Mouse (Mus musculus): Measurements from ENCODE around the gene Csrnp3. TPM values are rescaled to one million over a fixed set of nuclear protein-coding genes. Genes with fewer than 3 reads are reported as not detected.

Gene Csrnp3
- polyA plus RNA-seq, 1 experiment from 2014 or later: 2.5 TPM

DNA sequence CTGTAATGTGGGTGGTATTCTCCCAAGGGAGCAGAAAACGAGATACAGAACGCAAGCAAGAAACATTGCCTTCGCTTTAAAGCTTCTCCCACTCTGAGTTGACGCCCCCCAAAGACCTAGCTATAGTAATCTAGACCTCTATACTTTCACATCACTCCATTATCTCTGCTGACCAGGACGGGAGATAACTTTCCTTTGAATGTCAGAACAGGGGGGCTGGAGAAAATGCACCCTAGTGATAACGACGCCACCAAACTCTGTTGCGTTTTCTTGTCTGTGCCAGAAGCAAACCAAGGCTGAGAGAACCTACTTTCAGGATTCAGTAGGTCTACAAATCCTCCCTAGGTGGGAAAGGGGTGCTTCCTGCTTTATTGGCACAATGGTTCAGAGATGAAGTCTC, 47.7 kb downstream of the Csrnp3 start:
- Histone ChIP-seq H3K4me3 (replicated peaks) (no peak overlapping the region), H3K9me3 (replicated peaks) (no peaks in the 10 kb centered on the region), H3K9ac (no peak overlapping the region), H3K27ac (no peak overlapping the region), H3K36me3 (no peaks in the 10 kb centered on the region), H3K4me2 (no peak overlapping the region), H3K27me3 (no peaks in the 10 kb centered on the region), H3K4me1 (peaks cover 5% of the 10 kb centered on the region; the same call in 1 of the 2 replicates)
- 85% methylated on average over 8 of the region's 8 CpGs for WGBS
- no peak for ATAC-seq (replicated peaks; ENCODE audit: low FRiP score)

DNA sequence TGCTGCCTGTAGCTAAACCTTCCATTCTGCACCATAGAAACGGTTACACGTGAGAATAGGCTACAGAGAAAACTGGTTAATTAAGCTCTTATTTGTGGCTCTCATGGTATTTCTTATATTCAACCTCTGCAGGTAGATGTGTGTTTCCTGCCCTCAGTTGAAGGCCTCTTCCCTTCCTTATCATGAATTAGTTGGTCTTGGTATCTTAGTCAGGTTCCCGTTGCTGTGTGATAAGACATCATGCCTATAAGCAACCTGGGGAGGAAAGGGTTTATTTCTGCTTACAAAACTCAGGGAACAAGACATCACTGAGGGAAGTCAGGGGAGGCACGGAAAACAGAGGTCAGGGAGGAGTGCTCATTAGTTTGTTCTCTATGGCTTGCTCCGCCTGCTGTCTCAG, 48.7 kb downstream of the Csrnp3 start:
- H3K9ac ChIP-seq: no peak overlapping the region
- 78% methylated on average over 5 of the region's 5 CpGs for WGBS
- H3K36me3 ChIP-seq: no peaks in the 10 kb centered on the region
- H3K27me3 ChIP-seq: no peaks in the 10 kb centered on the region
- H3K27ac ChIP-seq: no peak overlapping the region
- ATAC-seq (replicated peaks; ENCODE audit: low FRiP score): no peak
- peaks cover 5% of the 10 kb centered on the region; the same call in 1 of the 2 replicates for H3K4me1 ChIP-seq
- no peaks in the 10 kb centered on the region for H3K9me3 ChIP-seq (replicated peaks)
- no peak overlapping the region for H3K4me3 ChIP-seq (replicated peaks)
- H3K4me2 ChIP-seq: no peak overlapping the region

DNA sequence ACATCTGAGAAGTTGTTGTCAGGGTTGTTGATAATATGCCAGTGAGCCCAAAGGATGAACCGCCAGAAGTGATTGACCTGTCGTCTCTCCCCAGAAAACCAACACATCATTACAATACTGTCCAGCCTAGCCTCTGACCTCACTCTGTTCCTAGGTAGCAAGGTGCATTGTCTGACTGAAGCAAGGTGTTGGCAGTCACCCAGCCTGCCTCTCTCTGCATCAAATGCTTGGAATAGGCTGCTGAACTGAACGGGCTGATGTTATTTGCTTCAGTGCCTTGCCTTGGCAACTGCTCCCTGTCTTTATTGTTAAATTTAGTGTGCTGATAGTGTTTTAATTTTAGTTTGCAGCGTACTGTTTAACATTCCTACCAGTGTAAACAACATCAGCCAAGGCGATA, 51.0 kb downstream of the Csrnp3 start:
- H3K9ac ChIP-seq: no peak overlapping the region
- H3K4me3 ChIP-seq (replicated peaks): no peak overlapping the region
- H3K27ac ChIP-seq: no peak overlapping the region
- H3K9me3 ChIP-seq (replicated peaks): no peaks in the 10 kb centered on the region
- no peak for ATAC-seq (replicated peaks; ENCODE audit: low FRiP score)
- no peaks in the 10 kb centered on the region for H3K36me3 ChIP-seq
- H3K27me3 ChIP-seq: no peaks in the 10 kb centered on the region
- H3K4me2 ChIP-seq: no peak overlapping the region
- H3K4me1 ChIP-seq: peaks cover 5% of the 10 kb centered on the region; the same call in 1 of the 2 replicates
- WGBS: 52% methylated on average over 5 of the region's 5 CpGs

DNA sequence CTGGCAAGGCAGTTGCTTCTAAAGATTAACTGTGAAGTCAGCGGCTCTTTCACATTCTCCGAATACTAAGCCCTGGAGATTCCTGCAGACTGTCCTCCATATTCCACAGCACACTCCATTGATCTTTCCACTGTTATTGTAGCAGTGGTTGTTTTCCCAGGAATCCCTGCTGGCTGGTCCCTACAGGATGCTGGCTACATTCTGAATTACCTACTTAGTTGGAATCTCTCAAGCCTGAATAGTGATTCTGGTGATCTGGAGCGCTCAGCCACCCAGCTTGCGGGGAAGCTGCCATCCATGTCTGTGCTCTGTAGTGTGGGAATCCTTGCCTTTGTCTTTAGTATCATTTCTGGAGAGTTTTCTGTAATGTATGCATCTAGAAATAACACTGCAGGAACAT, 51.5 kb downstream of the Csrnp3 start:
- no peaks in the 10 kb centered on the region for H3K9me3 ChIP-seq (replicated peaks)
- H3K27me3 ChIP-seq: no peaks in the 10 kb centered on the region
- H3K4me3 ChIP-seq (replicated peaks): no peak overlapping the region
- H3K4me2 ChIP-seq: no peak overlapping the region
- peaks cover 5% of the 10 kb centered on the region; the same call in 1 of the 2 replicates for H3K4me1 ChIP-seq
- H3K27ac ChIP-seq: no peak overlapping the region
- no peaks in the 10 kb centered on the region for H3K36me3 ChIP-seq
- 53% methylated on average over 4 of the region's 4 CpGs for WGBS
- ATAC-seq (replicated peaks; ENCODE audit: low FRiP score): peak; percentile 54; the same call in 1 of the 2 replicates
- no peak overlapping the region for H3K9ac ChIP-seq

DNA sequence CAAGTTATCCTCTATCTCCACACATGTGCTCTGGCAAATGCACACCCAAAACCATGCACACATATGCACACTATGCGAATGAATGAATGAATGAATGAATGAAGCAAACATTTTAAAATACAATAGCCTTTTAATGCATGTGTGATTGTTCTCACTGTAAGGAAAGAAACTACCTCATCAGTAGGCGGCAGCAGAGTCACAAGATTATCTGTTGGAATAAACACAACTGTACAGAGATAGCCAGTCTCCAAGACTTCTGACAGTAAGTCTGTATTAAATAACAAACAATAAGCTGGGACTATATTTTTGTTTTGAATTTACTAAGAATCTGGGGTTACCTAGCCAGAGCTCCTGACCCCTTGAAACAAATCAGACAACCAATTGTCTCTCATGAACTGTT, 53.9 kb downstream of the Csrnp3 start:
- no peak overlapping the region for H3K9ac ChIP-seq
- no peak overlapping the region for H3K27ac ChIP-seq
- no peaks in the 10 kb centered on the region for H3K27me3 ChIP-seq
- no peak for ATAC-seq (replicated peaks; ENCODE audit: low FRiP score)
- no peak overlapping the region for H3K4me3 ChIP-seq (replicated peaks)
- no peak overlapping the region for H3K4me2 ChIP-seq
- WGBS: 86% methylated on average over 2 of the region's 2 CpGs
- H3K9me3 ChIP-seq (replicated peaks): no peaks in the 10 kb centered on the region
- no peaks in the 10 kb centered on the region for H3K36me3 ChIP-seq
- peaks cover 5% of the 10 kb centered on the region; the same call in 1 of the 2 replicates for H3K4me1 ChIP-seq

DNA sequence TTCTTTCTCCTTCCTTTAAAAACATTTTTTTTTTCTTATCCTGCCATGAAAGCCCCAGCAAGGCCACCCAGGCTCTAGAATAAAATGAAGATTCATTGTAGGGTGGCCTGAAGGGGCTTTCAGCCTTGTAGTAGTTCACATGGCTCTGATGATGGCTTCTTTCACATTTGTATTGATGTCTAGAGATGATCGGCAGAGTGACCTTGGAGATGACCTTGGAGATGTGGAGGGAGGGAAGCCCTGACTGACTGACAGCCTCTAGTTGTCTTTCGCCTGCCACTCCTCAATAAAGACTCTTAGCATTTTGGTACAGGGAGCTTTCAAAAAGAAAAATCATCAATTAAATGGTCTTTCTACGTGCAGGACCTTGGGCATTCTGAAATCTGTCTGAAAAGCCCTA, 63.0 kb downstream of the Csrnp3 start:
- Histone ChIP-seq H3K4me1 (no peaks in the 10 kb centered on the region), H3K4me2 (no peak overlapping the region), H3K9me3 (replicated peaks) (no peaks in the 10 kb centered on the region), H3K9ac (no peak overlapping the region), H3K27me3 (no peaks in the 10 kb centered on the region), H3K4me3 (replicated peaks) (no peak overlapping the region), H3K36me3 (no peaks in the 10 kb centered on the region), H3K27ac (no peak overlapping the region)
- ATAC-seq (replicated peaks; ENCODE audit: low FRiP score): no peak
- WGBS: 78% methylated on average over 3 of the region's 3 CpGs

DNA sequence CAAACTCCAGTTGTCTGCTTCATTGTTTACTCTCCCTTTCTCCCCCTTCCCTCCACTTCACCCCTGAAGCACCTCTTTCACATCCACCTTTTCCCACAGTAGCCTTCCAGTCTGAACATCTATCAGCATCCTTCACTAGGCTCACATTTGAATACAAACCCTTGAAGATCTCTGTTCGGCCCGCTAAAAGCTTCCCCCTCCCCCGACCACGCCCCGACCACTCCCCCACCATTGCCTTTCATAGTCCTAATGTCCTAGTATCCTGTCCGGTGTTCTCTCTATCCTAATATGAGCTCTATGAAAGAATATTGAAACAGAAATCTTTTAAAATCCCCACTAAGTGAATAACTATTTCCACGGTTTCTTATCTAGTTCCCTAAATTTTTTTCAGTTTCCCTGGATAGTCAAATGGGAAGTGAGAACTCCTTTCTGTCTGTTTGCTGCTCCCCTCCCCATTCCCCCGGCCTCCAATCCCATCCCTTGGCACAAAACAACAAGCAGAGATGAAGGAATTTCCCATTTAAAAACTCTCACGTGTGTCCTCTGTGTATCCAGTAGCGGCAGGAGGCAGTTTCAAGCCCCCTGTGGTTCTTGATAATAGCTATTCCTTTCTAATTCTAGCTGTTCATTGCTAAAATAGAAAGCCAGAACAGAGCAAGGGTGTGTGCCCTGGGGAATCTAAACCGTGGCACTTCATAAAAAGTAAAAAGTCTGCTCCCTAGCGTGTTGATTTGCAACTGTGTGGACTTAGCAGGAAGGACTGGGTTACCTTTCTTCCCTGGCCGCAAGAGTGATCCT, 64.4 kb downstream of the Csrnp3 start:
- 25% methylated on average over 13 of the region's 13 CpGs for WGBS
- ATAC-seq (replicated peaks; ENCODE audit: low FRiP score): no peak
- no peaks in the 10 kb centered on the region for H3K36me3 ChIP-seq

DNA sequence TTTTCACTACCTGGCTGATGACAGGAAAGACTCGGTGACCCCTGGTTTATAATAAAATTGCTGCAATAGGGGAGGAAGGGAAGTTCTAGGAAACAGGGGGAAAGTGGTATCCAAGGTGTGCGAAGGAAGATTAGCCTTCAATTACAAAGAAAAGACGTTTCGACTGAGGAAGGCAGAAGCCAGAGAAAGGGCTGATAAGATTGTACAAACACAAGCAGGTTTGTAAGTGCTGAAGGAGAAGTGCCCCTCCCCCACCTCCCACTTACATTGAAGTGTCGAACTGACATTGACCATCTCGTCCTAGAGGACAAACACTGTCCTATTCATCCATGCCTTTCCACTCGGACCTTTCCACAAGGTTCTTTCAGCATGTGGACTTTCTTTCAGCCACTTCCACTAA, 70.4 kb downstream of the Csrnp3 start:
- WGBS: 63% methylated on average over 7 of the region's 7 CpGs
- Histone ChIP-seq H3K4me3 (replicated peaks) (no peak overlapping the region), H3K36me3 (no peaks in the 10 kb centered on the region), H3K4me2 (no peak overlapping the region), H3K27me3 (no peaks in the 10 kb centered on the region), H3K27ac (no peak overlapping the region), H3K9me3 (replicated peaks) (no peaks in the 10 kb centered on the region), H3K9ac (no peak overlapping the region), H3K4me1 (peaks cover 13% of the 10 kb centered on the region)
- ATAC-seq (replicated peaks; ENCODE audit: low FRiP score): no peak

More for the DNA sequence above, 64.4 kb downstream of the Csrnp3 start:
- Histone ChIP-seq H3K4me3 (replicated peaks) (no peak overlapping the region), H3K4me2 (no peak overlapping the region), H3K9ac (no peak overlapping the region), H3K27me3 (no peaks in the 10 kb centered on the region), H3K4me1 (no peaks in the 10 kb centered on the region), H3K9me3 (replicated peaks) (no peaks in the 10 kb centered on the region), H3K27ac (no peak overlapping the region)

DNA sequence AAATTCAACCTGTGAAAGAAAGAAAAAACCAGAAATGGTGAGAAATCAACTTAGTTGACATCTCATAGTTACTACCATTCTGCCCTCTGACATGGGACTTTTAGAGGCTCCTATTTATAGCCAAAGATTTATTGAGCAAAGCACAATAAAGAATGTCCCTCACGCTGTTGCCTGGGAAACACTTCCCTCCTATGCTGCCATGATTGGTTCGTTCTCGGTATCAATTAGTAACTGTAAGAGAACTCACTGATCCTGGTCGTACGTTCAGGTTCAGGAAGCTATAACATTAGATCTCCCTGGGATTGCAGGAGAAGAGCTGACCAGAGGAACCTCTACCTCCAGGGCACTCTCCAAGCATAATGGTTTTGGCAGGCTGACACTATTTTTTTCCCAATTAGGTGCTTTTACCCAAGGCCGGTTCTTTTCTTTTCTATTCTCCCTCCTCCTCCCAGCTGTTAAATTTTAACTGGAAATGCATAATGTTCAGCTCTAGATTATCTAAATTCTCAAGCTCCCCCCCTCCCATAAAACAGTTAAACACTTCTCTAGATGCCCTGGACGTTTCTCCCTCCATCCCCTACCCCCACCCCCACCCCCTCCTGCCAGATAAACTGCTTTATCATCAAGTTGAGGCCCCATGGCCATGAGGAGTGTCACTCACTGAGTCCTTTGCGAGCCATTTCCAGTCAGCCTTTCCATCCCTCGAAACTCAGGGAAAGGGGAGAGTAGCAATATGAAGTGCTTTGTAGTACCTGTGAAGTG, 75.3 kb downstream of the Csrnp3 start:
- H3K36me3 ChIP-seq: no peaks in the 10 kb centered on the region
- no peaks in the 10 kb centered on the region for H3K9me3 ChIP-seq (replicated peaks)
- WGBS: 10% methylated on average over 9 of the region's 9 CpGs
- peak overlapping the region; percentile 64 for H3K27ac ChIP-seq
- H3K4me2 ChIP-seq: peak overlapping the region; percentile 53
- no peaks in the 10 kb centered on the region for H3K27me3 ChIP-seq
- peak overlapping the region; percentile 26 for H3K4me3 ChIP-seq (replicated peaks)
- ATAC-seq (replicated peaks; ENCODE audit: low FRiP score): peak; percentile 84
- no peak overlapping the region for H3K9ac ChIP-seq
- H3K4me1 ChIP-seq: peaks cover 17% of the 10 kb centered on the region

DNA sequence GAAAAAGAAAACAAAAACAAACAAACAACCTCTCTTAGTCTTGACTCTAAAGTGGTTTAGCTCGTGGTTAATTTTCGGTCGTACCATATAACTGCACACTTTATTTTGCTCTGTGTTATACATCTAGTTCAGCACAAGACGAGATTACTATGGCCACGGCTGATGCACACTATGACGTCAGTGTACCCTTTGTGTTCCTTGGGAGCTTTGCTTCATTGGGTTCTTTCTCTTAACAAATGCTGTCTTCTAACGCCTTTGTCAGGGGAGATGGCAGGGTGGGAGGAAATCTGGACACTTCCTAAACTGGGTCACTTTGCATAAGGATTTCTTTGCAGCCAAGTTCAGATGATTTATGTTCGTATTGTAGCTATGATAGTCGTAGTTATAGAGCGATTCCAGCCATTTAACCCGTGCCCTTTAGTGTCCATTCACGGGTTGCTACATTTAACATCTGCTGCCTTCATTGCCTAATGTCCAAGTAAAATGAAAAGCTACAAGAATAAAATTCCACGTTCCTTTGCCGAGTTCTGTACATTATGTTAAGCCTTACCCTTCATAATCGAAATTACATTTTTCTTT, 79.9 kb downstream of the Csrnp3 start:
- Histone ChIP-seq H3K4me3 (replicated peaks) (no peak overlapping the region), H3K36me3 (no peaks in the 10 kb centered on the region), H3K27me3 (no peaks in the 10 kb centered on the region), H3K27ac (no peak overlapping the region), H3K9me3 (replicated peaks) (no peaks in the 10 kb centered on the region), H3K9ac (no peak overlapping the region), H3K4me2 (peak overlapping the region; percentile 29; the same call in 1 of the 2 replicates), H3K4me1 (peaks cover 13% of the 10 kb centered on the region)
- ATAC-seq (replicated peaks; ENCODE audit: low FRiP score): 0 out of 2 replicates have a peak, but pooled peaks have one; percentile 21
- 57% methylated on average over 15 of the region's 15 CpGs for WGBS

DNA sequence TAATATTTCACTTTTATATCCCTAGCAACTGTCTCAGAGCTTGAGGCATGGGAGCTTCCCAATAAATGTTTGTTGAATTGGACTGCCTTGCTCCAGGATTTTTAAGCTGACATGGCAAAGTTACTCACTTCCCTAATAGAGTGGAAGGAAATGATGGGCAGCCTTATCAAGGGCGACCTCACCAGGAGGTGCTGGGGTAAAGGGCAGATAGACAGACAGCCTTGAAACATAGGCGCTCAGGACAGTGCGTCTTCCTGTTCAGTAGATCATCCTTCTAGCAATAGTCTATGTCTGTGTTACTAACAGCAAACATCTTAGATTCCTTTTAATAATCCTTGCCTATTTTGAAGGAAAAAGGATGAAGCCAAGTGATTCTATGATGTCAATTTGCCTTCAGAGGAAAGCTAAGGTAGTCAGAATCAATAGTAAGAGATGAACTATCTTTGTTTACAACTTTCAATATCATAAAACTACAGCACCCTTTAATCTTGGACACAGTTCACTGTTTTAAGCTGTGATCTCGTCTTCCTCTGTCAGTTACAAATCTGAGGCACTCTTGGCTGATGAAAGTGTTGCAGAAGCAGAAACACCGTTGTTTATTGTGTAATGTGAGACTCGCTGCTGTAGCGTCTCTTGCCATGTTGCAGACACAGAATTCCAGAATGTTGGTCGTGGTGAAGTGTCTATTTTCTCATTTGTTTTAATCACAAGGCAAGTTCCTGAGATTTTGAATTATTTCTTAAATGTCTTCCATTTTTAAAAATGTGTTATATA, 81.6 kb downstream of the Csrnp3 start:
- ATAC-seq (replicated peaks; ENCODE audit: low FRiP score): no peak
- no peak overlapping the region for H3K27ac ChIP-seq
- H3K4me1 ChIP-seq: peaks cover 3% of the 10 kb centered on the region; the same call in 1 of the 2 replicates
- no peaks in the 10 kb centered on the region for H3K36me3 ChIP-seq
- no peak overlapping the region for H3K4me2 ChIP-seq
- no peaks in the 10 kb centered on the region for H3K27me3 ChIP-seq
- no peak overlapping the region for H3K4me3 ChIP-seq (replicated peaks)
- no peak overlapping the region for H3K9ac ChIP-seq
- WGBS: 52% methylated on average over 8 of the region's 8 CpGs
- H3K9me3 ChIP-seq (replicated peaks): no peaks in the 10 kb centered on the region

Measured in kidney, embryonic 15.5 days (tissue).